Mouse (Mus musculus) ES-CJ7 (cell line): ENCODE data around the gene Rreb1.
A peak's percentile ranks its signal among the peaks of the same experiment; 100 is the strongest.

Source experiments
- DNase-seq: peaks from one replicate; pipeline ENCODE4 v3.0.0; 2011; ENCODE audit warnings: low read depth, low spot score

Rreb1 gene

DNA sequence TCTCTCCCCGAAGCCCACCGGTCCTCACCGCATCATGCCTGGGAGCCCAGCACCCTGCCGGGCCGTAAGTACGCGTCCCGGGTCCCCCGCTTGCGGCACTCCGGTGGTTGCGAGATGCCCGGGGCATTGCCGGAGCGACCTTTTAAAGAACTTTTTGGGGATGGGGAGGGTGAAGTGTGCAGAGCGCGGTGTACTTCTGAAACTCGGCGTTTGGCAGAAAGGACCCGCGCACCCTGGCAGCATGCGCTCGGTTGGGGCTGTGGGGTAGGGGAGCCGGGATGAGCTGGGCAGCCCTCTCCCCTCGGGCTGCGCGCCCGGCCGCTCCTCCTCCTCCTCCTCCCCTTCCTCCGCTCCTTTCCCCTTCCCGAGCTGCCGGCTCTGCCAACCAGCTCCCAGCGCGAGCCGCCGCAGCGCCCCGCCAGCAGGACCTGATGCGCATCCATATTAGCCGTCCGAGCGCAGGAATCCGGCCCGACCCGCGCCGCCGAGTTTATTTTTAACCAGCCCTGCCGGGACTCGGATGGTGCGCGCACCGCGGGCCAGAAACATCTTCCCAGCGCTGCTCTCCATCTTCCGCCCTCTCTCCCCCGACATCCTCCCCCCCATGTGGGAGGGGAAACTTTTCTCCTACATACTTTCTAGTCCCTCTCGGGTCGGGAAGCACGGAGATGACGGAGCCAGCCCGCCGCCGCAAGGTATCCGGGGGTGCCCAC, 48.2 kb downstream of the Rreb1 start:
- DNase-seq: peak; percentile 47

DNA sequence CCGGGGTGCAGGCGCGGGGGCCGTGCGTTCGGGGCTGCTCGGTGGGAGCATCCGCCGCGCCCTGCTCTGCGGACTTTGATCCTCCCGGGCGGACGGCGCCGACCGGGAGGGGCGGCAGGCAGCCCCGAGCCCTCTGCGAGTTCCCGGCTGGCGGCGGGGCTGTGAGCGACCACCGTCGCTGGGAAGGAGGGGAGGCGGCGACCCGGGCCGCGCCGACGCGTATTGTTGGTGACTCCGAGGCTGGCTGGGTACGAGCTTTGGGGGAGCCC, 48.7 kb downstream of the Rreb1 start:
- no peak for DNase-seq

DNA sequence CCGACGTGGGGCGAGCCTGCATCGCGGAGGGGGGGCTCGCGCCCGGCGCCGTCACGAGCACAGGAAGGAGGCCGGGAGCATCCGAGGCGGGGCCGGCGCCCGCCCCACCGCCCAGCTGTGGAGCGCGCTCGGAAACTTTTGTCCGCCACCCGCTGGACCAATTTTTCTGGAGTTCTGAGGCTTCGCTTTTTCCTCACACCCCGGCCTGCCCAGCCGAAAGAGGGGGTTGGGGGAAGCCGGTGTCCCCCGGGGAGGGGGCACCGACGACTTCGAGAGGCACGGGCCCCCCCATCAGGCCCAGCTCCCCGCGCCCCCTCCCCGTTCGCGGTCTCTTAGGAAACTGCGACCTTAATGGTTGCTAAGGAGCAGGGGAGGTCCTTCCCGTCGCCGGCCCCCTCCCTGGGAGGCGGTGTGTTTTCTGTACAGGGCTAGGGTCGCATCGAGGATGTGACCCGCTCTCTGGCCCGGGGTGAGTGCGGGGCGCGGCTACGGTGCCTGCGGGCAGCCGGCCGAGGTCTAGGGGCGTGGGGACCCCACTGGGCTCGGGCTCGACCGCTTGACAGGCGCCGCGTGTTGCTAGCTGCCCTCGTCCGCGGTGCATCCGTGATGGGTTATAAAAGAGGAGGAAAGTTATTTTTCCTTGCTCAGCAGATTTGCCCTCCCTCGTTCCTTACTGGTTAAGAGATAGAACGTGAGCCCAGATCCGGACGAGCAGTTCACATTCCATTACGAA, 49.2 kb downstream of the Rreb1 start:
- DNase-seq: peak; percentile 48

DNA sequence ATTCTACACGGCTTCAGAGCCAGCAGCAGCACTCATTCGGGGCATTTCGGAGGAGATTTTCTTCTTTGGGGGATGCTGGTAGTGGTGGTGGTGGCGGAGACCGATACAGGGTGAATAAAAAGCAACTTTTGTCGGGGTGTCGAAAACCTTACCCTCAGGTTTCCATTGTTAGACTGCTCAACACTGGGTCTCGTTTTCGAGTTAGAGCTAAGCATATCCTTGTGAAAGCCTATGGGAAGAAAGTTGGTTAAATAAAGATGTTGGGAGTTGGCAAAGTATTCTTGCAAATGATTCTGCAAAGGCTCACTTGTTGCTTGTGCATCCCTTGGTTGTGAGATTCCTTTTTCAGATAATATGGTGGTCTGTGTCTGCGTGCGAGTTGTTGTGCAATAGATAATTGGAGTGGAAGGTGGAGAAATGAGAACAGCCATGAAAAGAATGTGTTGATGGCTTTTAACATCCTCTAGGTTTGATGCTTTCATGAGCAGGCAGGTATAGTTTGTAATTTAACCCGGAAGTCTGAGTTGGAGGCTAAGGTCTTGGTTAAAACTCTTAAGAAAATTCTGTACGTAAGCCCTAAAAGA, 49.9 kb downstream of the Rreb1 start:
- DNase-seq: no peak

DNA sequence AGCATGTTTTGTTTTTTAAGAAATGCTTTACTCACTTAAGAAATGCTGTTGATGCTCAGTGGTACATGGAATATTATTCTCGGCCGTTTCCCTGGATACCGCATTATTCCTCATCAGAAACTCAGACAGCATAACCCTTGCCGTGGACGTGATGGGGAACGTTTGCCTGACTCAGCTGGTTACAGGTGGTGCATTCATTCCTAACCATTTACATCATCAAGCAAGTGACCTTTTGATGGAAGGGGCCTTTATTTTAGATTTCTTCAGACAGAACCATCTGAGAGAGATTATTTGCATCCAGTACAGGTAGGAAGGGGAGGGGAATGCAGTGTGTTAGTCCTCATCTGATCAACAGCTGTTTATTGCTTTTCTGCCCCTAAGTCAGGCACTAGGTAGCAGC, 50.7 kb downstream of the Rreb1 start:
- DNase-seq: no peak

DNA sequence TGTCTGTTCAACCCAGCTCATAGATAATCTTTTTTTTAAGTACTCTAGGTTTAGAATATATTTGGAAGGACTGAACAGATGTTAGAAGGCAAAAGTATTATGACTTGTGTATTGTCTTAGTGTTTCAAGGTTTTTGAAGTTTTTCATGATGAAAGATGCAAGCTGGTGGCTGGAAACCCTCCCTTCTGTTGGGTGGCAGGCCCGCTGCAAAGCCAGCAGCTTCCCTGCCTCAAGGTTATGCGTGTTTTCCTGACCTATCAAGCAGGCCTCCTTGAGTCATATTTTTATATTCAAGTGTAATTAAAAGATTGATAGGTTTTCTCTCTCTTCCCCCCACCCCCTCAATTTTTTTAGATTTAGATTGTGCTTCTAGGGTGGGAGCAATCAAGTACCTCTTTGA, 52.1 kb downstream of the Rreb1 start:
- no peak for DNase-seq

DNA sequence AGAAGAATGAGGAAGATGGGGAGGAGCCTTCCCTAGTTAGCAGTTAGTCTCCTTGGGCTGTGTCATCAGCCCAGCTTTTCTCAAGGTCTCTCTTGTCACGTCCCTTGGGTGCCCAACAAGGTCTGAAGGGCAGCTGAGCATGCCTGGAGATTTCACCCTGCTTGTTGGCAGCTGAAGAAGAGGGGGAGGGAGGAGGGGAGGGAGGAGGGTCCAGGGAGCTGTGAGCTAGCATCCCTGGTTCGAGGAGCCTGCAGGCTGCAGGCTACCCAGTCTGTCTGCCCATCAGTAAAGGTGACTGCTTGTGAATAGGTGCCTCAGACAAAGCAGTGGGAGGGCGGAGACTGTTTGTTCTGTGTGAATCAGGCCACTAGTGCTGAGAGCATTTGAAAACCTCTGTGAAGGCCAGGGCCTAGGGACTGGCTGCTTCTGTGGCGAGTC, 52.7 kb downstream of the Rreb1 start:
- peak; percentile 77 for DNase-seq

DNA sequence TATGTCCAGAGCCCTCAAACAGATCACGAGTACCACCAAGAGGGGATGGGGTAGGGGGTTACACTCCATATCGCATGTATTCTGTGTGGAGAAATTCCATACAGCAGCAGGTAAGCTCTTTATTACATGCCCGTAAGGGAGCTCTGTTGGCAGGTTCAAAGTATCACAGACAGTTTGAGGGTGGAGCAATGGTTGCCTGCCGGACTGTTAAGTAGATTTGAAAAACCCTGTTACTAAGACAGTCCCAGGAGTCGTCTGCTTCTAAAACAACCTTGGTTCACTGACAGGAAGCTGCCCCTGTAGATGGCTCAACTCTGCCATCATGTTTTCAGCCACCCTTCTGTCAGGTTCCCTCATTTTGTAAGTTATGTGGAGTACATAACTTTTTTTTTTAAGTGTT, 54.3 kb downstream of the Rreb1 start:
- no peak for DNase-seq

DNA sequence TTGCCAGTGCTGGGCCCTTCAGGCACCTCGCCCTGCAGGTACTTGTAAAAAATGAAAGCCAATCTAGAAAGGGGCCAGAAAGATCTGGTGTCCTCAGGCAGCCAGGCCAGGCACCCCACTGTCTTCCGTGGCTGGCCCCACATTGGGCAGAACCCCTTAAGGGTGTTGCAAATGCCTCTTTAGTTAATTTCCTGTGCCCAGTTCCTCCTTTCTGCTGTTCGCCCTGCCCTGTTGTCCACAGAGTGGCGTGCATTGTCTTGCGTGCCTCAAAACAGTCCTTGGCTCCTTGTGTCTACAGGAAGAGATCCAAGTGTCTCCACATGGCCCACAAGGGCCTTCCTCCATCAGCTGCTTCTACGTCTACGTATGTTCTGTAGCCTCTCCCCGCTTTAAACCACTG, 55.3 kb downstream of the Rreb1 start:
- DNase-seq: no peak

DNA sequence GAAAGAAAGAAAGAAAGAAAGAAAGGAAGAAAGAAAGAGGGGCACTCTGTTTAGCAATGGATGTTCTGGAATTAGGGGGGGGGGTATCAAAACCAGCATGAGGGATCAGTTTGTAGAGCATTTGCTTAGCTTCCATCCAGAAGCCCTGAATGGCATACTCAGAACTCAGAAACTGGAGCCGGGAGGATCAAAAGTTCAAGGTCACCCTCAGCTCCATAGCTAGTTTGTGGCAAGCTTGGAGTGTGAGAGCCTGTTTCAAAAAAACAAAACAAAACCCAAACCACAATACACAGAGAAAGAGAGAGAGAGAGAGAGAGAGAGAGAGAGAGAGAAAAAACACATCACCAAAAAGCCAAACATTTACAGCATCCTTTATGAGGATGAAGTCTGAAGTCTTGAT, 57.1 kb downstream of the Rreb1 start:
- peak; percentile 56 for DNase-seq

DNA sequence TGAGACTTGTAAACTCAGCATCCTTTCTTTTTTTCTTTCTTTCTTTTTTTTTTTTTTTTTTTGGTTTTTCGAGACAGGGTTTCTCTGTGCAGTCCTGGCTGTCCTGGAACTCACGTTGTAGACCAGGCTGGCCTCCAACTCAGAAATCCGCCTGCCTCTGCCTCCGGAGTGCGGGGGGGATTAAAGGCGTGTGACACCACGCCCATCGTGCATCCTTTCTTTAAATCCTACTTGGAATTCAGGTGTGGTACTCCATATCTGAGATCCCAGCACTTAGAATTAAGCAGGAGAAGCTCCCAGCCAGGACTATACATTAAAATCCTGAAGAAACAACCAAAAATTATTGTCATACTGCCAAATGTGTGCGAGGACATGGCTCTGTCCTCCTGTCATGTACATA, 57.6 kb downstream of the Rreb1 start:
- DNase-seq: peak; percentile 45

DNA sequence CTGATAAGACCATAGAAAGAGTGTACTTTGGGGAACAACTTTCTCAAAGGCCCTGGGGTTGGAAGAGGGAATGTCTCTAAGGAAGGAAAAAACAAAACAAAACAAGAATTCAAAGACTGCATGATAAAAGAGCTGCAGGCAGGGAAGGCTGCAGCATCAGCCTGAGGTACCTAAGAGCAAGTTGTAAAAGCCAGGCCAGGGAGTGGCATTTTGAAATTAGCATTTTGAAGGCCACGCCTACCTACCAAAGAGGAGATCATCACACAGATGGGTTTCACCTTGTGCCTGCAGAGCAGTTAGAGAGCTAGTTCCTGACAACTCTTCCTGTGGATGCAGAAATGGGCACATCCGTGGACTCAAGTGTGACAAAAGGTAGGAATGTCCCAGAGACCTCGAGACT, 59.2 kb downstream of the Rreb1 start:
- DNase-seq: peak; percentile 94

DNA sequence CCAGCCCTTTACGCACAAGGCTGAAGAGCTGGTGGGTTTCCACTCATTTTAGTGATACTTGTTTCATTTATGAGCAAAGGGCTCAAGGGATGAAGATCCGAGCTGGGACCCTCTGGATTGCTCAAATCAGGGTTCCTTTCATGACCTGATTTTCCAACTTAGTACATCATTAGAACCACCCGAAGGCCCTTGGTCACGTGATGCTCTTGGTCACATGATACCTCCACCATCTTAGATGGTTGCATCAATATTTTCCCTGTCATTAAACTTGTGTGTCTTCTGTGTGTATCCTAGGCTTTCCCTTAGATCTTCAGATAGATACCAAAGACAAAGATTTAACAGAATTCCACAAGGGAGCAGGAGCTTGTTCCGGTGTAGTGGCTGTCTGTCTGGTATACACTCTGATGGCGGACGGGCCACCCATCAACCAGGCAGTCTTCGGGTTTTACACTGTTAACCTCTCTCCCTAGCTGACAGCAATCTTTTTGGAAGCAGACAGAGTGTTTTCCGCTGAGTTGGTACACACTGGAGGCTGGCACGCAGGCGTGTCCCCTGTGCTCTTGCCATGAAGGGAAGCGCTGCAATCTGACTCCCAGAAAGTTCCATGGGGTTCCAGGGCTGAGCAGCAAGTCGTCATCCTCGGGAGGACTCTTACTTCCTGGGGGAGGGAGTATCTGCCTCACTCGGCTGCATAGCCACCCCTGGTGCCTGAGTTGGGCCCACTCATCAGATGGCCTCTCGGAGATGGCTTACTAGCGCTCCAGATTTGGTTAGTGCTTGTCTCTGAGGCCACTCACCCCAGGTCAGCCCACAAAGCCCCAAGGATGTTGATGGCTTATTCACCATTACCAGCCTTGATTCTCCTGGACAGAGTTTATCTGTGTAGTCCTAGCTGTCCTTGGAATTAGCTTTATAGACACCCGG, 60.3 kb downstream of the Rreb1 start:
- DNase-seq: peak; percentile 58

DNA sequence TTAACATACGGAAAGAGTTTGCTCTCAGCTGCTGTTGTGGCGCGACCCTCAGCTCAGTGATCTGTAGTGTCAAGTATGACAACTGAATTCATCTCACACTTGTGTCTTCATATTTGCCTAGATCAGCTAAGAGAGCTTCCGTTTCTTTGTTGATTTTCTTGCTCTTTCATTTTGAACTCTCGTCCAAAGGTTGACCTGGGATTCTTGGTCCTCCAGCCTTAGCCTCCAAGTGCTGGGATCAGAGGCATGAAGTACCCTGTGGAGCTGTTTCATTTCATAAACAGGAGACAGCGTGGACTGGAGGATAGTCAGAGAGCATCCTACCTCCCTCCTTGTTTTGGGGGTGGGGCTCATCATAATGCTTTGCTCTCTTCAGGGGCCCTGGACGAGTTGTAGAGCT, 65.0 kb downstream of the Rreb1 start:
- no peak for DNase-seq

DNA sequence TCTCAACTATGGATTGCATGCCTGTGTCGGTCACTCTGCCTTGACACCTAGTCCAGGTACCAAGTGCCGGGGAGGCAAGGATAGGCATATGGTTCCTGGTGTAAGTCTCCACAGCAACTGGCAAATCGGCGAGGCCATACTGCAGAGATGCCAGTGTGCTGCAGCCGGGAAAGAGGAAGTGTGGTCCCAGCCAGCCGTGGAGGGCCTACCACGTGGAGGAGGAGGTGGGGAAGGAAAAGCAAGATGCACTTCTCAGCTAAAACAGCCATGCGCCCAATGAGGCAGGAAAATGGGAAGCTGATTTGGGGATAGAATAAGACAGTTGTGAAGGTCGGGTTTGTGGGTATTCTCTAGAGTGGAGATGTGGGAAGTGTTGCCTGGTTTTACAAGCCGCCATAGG, 65.6 kb downstream of the Rreb1 start:
- peak; percentile 40 for DNase-seq

DNA sequence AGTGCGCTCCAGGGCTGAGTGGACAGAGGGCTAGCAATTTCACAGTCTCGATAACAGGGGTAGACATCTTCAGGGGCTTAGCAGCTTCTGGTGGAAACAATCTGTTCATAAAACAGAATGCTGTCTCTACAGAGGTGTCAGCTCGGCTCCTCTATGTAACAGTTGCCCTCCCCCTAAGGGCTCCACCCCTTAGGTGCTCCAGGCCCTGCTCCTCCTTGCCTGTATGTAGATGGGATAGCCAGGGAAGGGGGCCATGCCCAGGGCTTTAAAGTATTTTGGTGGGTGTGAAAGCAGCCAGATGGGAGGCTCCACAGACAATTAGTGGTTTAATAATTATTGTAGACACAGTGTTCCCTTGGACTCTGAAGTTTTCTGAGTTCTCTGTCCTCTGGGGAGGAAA, 67.0 kb downstream of the Rreb1 start:
- DNase-seq: no peak

DNA sequence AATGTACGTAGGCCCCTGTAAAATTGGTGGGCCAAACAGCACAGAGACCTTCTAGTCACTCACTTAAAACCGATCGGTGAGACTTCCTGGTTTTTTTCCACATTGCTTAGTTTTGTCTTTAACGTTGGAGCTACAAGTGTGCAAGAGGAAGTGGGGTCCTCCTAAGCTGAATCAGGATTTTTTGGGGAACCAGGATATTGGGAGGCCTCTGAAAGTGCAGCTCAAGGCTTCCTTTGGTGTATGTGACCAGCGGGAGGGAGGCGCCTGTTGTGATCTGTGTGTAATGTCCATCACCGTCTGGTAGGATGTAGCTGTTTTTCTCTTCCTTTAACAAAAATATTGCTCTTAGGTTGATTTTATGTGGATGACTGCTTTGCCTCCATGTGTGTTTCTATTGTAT, 67.4 kb downstream of the Rreb1 start:
- no peak for DNase-seq

DNA sequence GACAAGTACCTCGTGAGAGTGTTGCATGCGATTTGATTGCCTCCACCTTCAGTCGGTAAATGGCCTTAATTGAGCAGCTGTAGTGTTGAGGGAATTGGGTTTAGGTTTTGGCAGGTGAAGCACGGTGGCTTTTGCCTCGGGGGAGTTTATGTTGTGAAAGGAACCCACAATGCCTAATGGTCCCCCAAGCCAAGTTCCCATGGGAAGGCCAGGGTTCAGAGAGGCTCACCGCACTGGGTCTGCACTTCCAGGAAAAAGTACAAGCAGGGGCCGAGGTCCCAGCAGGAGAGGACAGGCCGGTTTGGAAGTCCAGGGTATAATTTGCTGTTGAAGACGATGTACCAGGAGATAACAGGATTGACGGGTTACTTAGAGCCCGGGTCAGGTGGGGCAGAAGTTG, 68.3 kb downstream of the Rreb1 start:
- no peak for DNase-seq

DNA sequence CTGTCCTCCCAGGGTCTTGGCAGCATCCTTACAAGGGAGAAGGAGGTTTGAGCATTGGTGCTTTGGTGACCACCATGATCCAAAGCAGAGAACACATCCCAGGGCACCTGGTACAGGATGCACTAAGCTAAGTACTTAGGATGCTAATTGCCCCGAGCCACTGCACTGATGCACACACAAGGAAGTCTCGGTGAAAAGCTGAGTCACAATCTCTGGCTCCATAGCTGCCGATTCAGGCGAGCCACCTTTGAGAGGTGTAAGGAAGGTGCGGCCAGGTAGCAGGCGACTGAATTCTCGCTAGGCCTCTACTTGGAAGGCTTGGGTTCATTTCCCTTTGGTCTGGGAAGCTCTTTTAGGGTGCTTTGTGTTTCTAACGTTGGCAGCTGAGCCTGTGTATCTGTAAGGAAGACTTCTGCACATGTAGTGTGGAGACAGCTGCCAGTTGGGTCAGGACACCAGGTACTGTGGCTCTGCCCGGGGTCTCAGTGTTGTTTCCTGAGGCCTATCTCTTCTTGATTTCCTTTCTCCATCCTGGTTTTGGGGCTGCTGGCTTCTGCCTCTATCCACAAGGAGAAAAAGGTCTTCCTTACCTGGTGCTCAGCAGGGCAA, 68.9 kb downstream of the Rreb1 start:
- peak; percentile 60 for DNase-seq

DNA sequence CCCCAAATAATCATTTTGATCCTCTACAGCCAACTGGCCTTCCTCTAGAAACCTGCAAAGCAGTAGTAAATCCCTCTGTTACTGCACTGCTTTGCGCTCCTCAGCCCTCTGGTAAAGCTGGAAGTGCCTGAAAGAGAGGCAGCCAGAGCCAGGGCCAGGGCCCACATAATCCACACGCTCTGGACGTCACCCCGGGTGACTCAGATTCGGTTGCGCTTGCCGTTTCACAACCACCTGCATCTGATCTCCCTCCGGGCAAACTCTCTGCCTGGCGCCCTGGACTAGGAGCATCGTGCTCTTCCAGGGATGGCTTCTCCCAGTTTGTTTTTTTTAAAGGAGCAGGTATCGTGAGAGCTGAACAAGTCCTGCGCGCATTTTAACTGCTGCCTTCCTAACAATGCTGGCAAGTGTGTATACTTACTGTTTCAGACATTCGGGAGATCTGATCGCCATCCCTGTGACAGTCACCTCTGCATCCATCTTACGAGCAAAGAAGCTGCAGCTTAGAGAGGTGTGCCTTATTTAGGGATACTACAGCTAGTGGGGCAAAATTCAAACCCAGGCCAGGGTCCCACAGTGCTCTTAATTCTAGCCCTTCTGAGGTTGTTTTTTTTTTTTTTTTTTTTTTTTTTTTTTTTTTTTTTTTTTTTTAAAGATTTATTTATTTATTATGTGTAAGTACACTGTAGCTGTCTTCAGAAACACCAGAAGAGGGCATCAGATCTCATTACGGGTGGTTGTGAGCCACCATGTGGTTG, 69.6 kb downstream of the Rreb1 start:
- no peak for DNase-seq

DNA sequence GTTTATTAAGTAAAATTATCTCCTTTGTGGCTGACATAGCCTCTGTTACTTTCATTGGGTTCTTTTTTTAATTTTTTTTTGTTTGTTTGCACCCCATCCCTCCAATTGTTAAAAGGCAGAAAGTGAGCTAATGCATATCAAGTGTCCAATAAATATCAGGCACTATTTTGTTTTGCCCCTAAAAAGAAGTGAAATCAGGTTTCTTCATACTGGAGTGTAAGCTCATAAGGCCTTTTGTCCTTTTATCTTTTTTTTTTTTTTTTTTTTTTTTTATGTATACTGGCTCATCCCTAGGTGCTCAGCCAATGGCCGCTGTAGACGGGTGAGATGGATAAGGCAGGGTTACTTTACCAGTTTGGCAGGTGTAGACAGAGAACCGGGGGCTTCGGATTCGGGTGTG, 70.2 kb downstream of the Rreb1 start:
- no peak for DNase-seq
